Mouse (Mus musculus): ENCODE measurements at regions not wholly inside any gene's neighbourhood (a gene's known extent, or its start where the extent isn't known, plus 50 kb on each side); places are given as distances from the start of the nearest gene placed in this dataset.

DNA sequence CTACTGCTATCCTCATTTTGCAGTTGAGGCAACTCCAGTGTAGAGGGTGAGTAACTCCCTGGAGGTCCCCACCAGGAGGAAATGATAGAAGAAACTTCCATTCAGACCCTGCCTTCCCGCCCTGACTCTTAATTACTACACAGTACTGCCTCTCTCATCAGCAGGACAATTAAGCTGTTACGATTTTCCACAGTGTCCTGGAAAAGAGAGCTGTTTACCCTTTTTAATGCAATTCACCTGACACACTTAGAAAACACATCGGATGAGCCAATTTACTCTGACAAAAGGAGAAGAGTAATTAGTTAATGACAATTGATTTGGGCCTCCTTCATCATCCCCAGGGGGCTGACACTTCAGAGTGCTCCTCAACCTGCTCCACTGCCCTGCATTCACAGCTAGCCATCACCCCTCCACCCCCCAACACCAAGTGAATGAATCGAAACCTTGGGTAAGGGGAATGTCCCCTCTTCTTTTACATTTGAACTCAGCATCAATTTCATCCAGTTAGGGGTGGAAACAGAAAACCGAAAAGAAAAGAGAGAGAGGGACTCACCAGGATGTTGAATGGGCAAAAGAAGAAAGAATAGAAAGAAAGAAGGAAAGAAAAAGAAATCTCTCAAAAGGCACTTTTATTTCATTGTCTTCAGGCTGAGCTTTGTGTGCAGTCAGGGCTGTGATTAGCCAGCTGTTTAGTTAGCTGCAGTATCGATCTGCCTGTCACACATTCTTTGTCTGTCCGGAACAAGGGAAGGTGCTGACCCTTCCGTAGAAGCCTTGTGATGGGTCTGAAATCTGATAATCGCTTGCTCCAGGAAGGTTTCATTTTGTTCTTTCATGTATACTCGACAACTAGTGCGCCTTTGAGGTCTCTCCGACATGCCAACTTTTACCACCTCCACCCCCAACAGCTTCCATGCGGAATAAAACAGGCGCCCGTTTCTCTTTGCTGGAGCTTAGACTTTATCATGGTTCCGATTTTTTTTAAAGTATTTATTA is 482.6 kb upstream of the Tenm4 start:
- intact Hi-C loops (cut with DNase I): no loop called here
- no peak for DNase-seq

DNA sequence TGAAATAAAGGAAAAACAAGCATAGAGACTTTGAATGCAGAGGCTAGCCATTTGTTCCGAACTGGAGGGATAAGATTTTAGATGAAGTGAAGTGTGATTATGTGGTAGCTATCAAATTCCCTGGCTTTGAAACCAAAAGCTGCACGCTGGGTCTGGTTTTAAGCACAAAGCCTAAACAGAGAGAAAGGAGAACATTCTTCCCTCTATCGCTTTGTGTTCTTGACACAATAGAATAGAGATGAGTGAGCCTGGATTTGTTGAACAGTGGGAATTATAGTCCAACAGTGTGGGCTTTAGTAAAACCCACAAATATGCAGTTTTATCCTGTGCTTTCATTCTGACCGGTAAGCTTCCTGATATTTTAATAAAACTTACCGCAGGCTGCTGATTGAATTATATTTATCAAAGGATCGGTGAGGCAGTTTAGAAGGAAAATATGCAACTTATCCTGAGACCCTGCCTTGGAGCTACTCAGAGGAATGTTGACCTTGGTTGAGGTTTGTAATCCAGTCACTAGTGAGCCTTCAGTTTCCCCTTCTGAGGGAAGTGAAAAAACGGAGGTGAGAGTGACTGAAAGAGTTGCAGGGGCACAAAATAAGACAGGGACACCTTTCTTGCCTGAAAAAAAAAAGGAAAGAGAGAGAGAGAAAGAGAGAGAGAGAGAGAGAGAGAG is 481.7 kb upstream of the Tenm4 start:
- DNase-seq: no peak
- intact Hi-C loops (cut with DNase I): no loop called here

DNA sequence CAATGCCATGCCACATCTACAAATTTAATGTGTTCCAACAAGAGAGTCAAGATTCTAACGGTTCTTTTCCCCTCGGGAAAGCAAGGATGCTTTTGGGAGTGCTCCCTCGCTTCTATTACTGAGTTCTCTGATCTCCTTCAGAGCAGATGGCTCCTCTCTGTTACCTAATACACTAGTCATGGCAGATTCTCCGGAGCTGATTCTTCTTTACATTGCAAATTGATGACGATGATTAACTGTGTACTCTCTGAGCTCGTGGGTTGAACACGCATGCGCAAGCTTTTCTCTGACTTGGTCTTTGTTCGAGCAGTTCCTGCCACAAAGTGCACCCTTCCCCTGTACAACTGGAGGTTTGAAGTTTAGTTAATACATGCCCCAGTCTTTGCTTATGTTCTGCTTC is 471.5 kb upstream of the Tenm4 start:
- no peak for DNase-seq

DNA sequence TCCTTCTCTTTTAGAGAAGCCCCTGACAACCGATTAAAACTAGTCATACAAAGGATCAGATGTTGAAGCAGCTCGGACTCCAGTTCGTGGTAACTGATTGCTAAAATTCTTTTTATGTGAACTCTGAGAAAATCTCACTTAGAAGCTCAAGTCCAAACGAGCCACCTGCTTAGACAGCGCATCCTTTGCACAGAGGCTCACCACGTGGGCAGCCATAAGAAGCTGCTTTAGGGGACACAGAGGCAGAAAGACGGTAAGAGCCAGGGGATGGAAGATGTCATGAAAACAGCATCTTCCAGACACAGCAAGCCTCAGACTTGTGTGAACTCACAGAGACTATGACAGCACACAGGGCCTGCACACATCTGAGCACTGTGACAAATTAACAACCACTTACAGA is 461.0 kb upstream of the Tenm4 start:
- intact Hi-C loops (cut with DNase I): no loop called here

More for the DNA sequence above, 471.5 kb upstream of the Tenm4 start:
- intact Hi-C loops (cut with DNase I): no loop called here

DNA sequence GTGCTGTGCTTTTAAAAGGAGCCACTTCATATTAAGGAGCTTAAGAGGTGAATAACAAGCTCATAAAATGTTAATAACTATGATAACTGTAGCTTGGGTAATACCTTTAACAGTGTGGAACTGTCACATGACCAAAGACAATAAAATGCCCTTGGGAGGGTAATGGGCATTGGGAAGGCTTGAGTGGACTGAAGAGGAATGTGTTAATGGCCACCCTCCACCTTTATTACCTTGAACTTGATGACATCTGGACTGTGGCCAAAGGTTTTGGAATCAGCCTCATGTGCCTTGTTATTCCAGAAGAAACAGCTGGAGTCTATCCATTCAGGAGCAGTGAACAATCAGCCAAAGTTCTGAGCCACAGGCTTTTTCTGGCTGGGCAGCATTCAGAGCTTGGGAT is 451.0 kb upstream of the Tenm4 start:
- intact Hi-C loops (cut with DNase I): no loop called here
- DNase-seq: no peak

More for the DNA sequence above, 461.0 kb upstream of the Tenm4 start:
- no peak for DNase-seq

DNA sequence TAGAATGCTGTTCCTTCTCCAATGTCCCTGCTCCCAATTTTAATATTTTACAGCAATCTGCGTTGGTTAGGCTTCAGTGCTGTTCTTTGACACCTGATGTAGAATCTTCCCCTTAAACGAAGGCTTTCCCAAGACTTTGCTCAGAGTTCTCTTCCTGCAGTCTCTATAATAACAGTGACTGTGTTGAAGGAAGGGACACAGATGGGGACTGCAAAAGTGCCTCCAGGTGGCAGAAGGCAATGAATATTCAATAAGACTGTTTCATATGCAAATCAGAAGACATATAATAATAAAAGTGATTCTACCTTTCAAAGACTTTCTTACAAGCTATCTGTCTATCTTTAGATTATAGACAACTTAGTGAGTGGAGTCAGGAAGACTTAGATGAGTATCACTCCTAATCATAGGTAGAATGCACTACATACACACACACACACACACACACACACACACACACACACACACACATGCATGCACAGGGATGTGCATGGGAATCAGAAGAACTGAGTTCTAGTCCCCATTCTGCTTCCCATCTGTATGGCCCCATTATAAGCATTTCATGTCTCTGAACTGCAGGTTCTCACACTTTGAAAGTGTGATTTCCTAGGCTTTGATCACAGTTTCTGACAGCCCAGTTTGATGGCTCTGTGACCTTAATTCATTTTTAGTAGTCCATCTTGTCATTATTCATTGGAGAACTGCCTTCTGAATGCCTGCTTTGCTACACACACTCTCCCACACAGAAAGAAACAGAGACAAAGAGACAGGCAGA is 445.1 kb upstream of the Tenm4 start:
- no peak for DNase-seq
- intact Hi-C loops (cut with DNase I): no loop called here

DNA sequence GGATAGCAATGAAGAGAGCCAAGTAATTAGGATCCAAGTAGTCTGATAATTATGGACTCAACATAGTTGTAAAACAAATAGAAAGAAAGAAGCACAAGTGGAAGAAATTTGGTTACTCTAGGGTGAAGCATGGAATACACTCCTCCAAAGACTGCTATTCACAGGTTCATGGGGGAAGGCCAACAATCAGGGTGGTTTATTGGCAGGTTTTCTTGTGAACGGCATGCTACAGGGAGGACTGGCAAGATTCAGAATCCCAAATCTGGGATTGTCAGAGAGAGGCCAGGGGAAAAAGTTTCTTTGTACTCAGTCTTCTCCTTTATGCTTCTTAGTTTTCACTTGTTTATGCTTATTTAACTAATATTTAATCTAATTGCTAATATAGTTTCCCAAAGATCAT is 437.2 kb upstream of the Tenm4 start:
- intact Hi-C loops (cut with DNase I): no loop called here
- DNase-seq: no peak

DNA sequence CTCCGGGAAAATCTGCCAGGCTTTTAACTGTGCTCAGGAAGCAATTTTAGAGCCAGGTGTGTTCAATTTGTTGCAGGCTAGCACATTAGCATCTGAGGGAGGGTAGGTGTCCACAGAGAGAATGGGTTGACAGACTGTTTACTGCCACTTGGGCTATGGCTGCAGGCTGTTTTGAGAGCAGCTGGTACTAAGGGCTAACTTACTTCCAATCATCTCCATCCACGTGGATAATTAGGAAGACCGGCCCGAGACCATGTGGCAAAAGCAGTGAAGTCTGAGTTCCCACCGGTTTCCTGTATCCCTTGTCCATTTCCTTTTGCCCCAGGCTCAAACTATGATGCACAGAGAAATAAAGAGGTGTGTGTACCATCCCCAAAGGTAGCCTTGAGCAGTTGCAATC is 436.5 kb upstream of the Tenm4 start:
- peak; percentile 28 for DNase-seq
- intact Hi-C loops (cut with DNase I): no loop called here

DNA sequence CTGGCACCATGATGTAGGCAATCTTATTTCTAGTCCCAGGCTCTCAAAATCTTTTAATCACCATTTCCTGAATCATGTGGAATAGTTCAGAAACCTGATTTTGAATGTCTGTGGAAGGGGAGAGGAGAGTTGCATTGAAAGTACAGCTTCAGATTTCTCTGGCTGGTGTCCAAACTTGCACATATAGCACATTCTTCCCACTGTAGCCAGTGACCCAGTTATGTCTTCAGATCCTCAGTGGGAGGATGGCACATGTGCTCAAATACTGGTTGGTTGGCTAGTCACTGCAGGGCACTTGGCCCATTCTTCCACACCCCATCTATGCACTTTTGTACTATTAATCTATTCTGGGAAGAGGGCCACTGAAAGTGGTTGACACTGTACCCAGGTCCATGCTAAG is 434.3 kb upstream of the Tenm4 start:
- no peak for DNase-seq
- intact Hi-C loops (cut with DNase I): no loop called here

DNA sequence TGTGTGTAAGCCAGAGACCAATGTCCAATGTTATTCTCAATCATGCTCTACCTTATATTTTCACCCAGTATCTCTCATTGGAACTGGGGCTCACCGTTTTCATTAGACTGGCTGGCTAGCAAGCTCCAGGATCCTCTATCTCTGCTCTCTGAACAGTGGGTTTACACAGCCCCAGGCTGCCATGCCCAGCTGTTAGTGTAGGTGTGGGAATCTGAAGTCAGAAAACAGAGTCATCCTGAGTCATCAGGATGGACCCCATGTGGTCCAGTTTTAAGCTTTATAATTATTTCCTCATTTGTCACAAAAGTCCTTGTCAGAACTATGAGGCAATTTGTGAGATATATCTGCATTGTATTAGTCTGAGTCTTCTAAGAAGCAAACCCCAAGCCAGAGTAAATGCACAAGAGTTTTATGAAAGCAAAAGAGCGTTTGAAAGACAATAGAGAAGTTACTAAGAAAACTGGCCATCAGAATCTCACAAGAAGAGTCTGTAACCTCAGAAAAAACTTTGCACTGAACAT is 432.3 kb upstream of the Tenm4 start:
- DNase-seq: no peak
- intact Hi-C loops (cut with DNase I): no loop called here

DNA sequence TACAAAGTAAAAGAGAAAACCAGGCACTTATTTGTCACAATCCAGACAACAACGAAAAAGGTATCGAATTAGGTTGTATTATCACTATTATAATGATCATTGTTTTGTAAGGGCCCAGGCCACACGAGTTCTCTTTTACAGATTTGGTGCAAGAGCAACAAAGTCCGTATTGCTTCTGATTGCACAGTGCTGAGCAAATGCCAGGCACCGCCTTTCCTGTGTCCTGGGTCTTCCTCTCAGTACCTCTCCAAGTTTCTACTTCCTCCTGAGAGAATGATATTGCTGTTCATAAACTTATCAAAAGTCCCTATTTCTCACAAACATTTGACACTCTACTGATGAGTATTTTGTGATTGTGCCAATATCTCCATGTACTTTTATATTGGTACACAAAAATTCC is 431.3 kb upstream of the Tenm4 start:
- no peak for DNase-seq
- intact Hi-C loops (cut with DNase I): no loop called here

DNA sequence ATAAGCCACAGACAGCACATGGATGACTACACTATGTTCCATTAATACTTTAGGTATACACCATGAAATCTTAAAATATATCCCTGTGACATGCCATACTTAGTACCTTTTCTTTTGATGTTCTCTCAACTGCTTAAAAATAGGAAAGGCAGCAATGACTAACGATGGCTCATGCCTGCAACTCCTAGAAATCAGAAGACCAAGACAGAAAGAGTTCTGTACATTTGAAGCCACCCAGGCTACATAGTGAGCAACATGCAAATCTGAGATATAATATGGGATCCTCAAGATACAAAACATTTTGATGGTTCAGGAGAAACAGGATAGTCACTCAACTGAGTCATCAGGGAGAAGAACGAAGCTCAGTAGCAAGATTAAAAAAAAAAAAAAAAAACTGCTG is 412.7 kb upstream of the Tenm4 start:
- intact Hi-C loops (cut with DNase I): no loop called here
- DNase-seq: no peak

DNA sequence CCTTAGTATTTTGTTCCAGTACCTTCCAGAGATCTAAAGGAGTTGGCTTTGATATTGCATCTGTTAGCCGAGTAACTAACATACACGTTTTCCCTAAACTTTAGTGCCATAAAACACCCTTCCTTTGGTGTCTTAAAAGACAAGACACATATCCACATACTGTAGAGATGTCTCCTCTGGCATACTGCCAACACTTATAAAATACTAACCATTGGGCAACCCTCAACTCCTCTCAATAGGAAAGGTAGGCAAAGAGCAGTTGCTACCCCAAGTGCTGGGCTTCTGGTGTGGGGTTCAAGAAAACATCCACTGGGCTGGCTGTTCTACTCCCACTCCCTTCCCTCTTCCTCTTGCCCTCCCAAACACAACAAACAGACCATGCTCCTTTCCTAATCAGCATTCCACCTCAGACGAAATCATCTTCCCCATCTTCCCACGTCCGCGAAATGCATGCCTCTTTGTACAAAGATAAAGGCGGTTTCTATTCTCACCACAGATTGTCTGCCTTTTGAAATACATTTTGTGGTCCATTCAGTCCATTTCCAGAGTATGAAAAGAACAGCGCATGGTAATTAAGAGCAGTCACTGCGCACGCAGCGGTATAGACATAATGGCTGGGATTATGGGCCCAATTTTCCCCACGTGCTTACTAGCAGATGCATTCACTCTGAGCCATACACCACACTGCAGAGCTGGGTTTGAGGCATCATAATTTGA is 409.9 kb upstream of the Tenm4 start:
- intact Hi-C loops (cut with DNase I): no loop called here
- DNase-seq: no peak

DNA sequence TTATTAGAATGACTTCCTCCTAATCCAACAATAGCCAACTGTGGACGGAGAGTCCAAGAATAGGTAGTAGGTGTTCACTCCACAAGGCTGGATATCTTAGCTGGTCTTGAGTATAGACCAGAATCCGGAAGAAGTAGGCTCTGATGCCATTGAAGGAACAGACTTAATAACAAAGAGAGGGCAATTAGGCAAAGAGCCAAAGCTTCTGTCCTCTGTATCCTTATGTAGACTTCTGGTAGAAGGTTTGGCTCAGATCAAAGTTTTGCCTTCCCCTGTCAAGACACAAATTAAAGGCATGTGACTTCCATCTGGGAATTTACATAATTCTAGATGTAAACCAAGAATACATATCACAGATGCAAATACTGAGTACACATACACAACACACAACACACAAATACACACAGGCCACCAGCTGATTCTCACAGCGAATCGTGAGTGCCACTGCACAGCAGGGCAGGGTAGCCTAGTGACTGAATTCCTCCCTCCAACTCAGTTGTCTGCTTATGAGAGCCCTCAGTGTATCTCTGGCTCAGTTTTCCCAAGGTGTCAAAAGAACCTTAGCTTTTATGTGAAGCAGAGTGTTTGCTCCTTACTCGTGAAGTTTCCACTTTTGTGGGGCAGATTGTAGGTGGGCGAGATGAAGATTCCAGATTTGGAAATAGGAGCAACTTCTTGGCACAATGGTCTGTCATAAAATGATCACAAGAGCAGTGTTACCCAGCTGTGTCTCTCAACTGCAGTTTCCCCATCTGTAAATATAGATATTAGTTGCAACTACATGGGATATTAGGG is 404.5 kb upstream of the Tenm4 start:
- DNase-seq: no peak
- intact Hi-C loops (cut with DNase I): no loop called here

DNA sequence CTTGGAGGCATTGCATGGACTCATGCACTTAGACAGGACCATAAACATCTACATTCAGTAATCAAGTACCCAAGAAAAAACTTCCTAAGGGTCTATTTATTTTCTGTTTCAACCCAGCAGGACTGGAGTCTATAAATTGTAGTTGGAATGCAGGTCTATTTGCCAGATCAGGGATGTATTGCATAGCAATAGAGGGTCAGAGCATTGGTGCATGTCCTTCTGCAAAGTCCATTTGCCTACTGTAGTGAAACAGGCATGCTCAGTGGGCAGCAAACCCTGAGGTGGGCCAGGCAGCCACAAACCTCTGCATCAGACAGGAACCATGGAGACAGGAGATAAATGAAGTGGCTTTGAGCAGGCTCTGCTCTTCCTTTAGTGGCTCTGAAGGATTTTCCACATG is 386.5 kb upstream of the Tenm4 start:
- DNase-seq: no peak
- intact Hi-C loops (cut with DNase I): no loop called here

DNA sequence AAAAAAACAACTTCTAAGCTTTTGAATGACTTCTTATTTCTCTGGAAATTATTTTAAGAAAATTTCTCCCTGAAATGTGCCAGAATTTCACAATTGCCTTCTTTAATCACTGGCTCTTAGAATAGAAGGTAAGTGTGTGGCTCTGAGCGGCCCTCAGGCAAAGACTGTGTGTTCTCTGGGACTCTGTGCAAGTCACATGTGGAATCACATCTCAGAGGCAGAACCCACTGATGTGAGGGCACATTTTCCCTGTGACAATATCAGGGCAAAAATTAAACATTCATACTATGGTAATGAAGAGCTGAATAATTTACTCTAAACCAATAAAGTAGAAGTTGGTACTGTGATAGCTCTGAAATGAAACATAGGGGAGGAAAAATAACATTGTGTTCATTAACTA is 383.5 kb upstream of the Tenm4 start:
- DNase-seq: no peak
- intact Hi-C loops (cut with DNase I): no loop called here

DNA sequence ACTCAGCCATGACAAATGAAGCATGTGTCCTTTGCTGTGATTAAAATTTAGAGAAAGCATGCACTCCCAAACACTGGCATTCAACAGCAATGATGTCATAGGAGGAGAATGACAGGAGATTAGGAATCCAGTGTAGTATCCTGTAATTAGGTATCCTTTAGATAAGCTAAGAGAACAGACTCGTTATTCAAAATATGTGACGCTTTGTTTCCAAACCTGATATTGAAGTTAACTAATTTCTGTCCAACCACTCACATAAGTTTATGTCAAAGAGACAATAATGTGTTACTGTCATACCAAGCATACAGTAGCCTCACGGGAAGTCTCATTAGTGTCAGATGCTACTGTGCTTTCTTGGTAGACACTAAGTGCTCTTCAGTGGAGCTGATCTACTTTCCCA is 383.1 kb upstream of the Tenm4 start:
- no peak for DNase-seq
- intact Hi-C loops (cut with DNase I): no loop called here

DNA sequence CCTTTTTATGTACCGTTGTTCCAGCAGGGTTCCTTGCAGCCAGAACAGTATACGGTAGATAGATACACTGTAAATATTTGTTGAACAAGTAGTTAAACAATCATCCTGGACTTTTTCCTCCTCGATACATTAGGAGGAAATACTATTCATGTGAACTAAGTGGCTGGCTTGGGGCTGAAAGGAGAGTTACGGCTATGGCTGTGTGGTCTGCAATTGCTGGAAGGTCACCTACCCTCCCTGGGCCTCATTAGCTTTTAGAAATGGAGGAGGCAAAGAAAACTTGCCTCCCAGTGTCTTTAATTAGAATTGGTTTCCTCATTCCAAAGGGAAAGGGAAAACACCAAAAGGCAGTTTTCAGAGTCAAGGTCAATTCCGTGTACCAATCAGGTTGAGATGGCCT is 381.6 kb upstream of the Tenm4 start:
- no peak for DNase-seq

DNA sequence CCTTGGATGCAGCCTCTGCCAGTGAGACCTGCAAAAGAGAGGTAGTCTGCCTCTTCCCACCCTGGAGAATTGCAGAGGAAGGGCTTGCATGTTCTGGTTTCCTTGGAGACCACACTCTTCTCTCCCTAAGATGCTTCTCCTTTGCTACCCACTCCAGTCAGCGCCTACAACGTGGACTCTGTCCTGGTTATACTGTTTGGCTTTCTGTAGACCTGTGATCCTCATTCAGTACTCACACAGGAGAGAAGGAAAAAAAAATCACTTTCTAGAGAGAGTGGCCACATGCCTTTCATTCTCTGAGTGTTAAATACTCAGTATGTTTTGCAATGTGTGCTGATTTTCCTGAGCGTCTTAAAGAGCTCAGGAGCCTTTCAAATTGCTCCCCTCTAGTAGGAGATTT is 372.0 kb upstream of the Tenm4 start:
- intact Hi-C loops (cut with DNase I): no loop called here
- DNase-seq: no peak

More for the DNA sequence above, 381.6 kb upstream of the Tenm4 start:
- intact Hi-C loops (cut with DNase I): no loop called here

DNA sequence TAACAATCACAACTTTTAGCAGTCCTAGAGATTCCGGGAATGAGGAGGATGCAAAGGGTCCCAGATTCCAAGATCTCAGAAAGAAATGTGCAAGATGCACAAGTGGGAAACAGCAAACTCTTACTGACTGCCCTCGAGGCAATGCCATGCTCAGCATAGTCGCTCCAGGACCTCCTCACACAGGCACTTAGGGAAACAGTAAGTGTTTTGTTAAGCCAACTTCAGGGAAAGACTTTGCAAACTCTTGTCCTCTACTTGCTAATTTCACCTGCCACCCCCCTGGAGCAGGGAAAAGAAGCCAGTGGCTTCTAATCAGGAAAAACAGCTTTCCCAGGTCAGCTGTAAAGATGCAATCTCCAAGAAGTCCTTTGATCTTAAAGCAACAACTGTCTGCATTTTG is 361.4 kb upstream of the Tenm4 start:
- intact Hi-C loops (cut with DNase I): no loop called here
- no peak for DNase-seq

All from left cerebral cortex, postnatal 4 days (tissue).